Comparison of ENCODE assay signal across 10 mouse cellular contexts in genomic region chr7:25690051-25690450, GRCm38 (mm10). TPM values are rescaled to one million over a fixed set of nuclear protein-coding genes. Genes with fewer than 3 reads are reported as not detected.
DNase-seq lines count a peak whose midpoint lies in the region; ATAC-seq and TF ChIP-seq lines count a peak whose summit lies in the region.
"Had no signal": no experiment of that assay in that cellular context is flagged by ENCODE, and none has a peak within 500 bp of the region (broad histone marks: within the 10 kb centered on the region; RNA-seq: fewer than 3 reads in every experiment).

No protein-coding gene starts in this region.

- TF ChIP-seq CTCF in gastrocnemius, adult 2 months (IDR thresholded peaks at IDR 0.05): no peak
- TF ChIP-seq CTCF in lung, postnatal 0 days (IDR thresholded peaks at IDR 0.05): no peak

- no peak for TF ChIP-seq EP300 in lung, postnatal 0 days (IDR thresholded peaks at IDR 0.05)

- peak overlapping the region; percentile 90; the same call in 1 of the 2 replicates for H3K27ac ChIP-seq in gastrocnemius, adult 2 months
- no peak overlapping the region; the same call in 1 of the 2 replicates for H3K27ac ChIP-seq in lung, postnatal 0 days (ENCODE audit: low read length)
- no peak overlapping the region for H3K27ac ChIP-seq in intestine, embryonic 14.5 days (ENCODE audit: low read depth)
- no peak overlapping the region for H3K27ac ChIP-seq in neural tube, embryonic 13.5 days (replicated peaks)
- H3K27ac ChIP-seq in forebrain, embryonic 11.5 days (ENCODE audit: low read depth, low read length): no peak overlapping the region
- H3K27ac ChIP-seq: forebrain, embryonic 13.5 days had no signal

- H3K4me1 ChIP-seq in lung, postnatal 0 days (ENCODE audit: insufficient read depth, low read depth, low read length): peaks cover 5% of the 10 kb centered on the region
- H3K4me1 ChIP-seq in intestine, embryonic 14.5 days (replicated peaks; ENCODE audit: control insufficient read depth, insufficient read depth, low read length): peaks cover 10% of the 10 kb centered on the region; the same call in 1 of the 2 replicates
- H3K4me1 ChIP-seq in neural tube, embryonic 13.5 days (replicated peaks): peaks cover 41% of the 10 kb centered on the region
- peaks cover 20% of the 10 kb centered on the region for H3K4me1 ChIP-seq in forebrain, embryonic 11.5 days (replicated peaks; ENCODE audit: control insufficient read depth, insufficient read depth, low read length)

- WGBS in lung, postnatal 0 days: 40% methylated on average over 5 of the region's 5 CpGs
- WGBS in intestine, embryonic 14.5 days: 42% methylated on average over 5 of the region's 5 CpGs
- 42% methylated on average over 5 of the region's 5 CpGs for WGBS in neural tube, embryonic 13.5 days
- 29% methylated on average over 5 of the region's 5 CpGs for WGBS in forebrain, embryonic 11.5 days

- H3K9me3 ChIP-seq in lung, postnatal 0 days (ENCODE audit: low read length): no peaks in the 10 kb centered on the region
- no peaks in the 10 kb centered on the region for H3K9me3 ChIP-seq in intestine, embryonic 14.5 days (ENCODE audit: control insufficient read depth, low read length)
- no peaks in the 10 kb centered on the region for H3K9me3 ChIP-seq in neural tube, embryonic 13.5 days
- no peaks in the 10 kb centered on the region for H3K9me3 ChIP-seq in forebrain, embryonic 11.5 days (ENCODE audit: control insufficient read depth, low read length)
- H3K9me3 ChIP-seq: forebrain, embryonic 13.5 days had no signal

- H3K4me2 ChIP-seq in lung, postnatal 0 days (replicated peaks; ENCODE audit: low read depth, low read length): peak overlapping the region; percentile 98
- peak overlapping the region; percentile 90 for H3K4me2 ChIP-seq in intestine, embryonic 14.5 days (ENCODE audit: low read length)
- H3K4me2 ChIP-seq in neural tube, embryonic 13.5 days: peak overlapping the region; percentile 59
- no peak overlapping the region for H3K4me2 ChIP-seq in forebrain, embryonic 11.5 days (ENCODE audit: low read depth, low read length, severe bottlenecking)

- ATAC-seq in lung, postnatal 0 days: no peak
- no peak for ATAC-seq in intestine, embryonic 14.5 days (replicated peaks; ENCODE audit: low FRiP score, low TSS enrichment, low read depth)
- no peak for ATAC-seq in neural tube, embryonic 13.5 days (ENCODE audit: low read depth)
- ATAC-seq in forebrain, embryonic 11.5 days (replicated peaks; ENCODE audit: low FRiP score): no peak
- ATAC-seq: forebrain, embryonic 13.5 days had no signal

- peak overlapping the region; percentile 82 for H3K4me3 ChIP-seq in gastrocnemius, adult 2 months
- H3K4me3 ChIP-seq in lung, postnatal 0 days (ENCODE audit: low read depth, low read length): peak overlapping the region; percentile 85
- no peak overlapping the region for H3K4me3 ChIP-seq in intestine, embryonic 14.5 days (ENCODE audit: low read depth, low read length)
- H3K4me3 ChIP-seq in neural tube, embryonic 13.5 days: peak overlapping the region; percentile 44; the same call in 1 of the 2 replicates
- no peak overlapping the region for H3K4me3 ChIP-seq in forebrain, embryonic 11.5 days (ENCODE audit: low read depth, low read length)

- intact Hi-C loops in gastrocnemius, adult 2 months (cut with DNase I): no loop called here

- 0 out of 2 replicates have a peak overlapping the region, but pooled peaks have one; percentile 75 for H3K9ac ChIP-seq in lung, postnatal 0 days (replicated peaks; ENCODE audit: low read depth)
- no peak overlapping the region for H3K9ac ChIP-seq in intestine, embryonic 14.5 days (ENCODE audit: low read length)
- H3K9ac ChIP-seq in neural tube, embryonic 13.5 days: no peak overlapping the region
- no peak overlapping the region for H3K9ac ChIP-seq in forebrain, embryonic 11.5 days (ENCODE audit: low read length)
- H3K9ac ChIP-seq: forebrain, embryonic 13.5 days had no signal

- no peaks in the 10 kb centered on the region for H3K27me3 ChIP-seq in lung, postnatal 0 days (replicated peaks; ENCODE audit: insufficient read depth, low read length)
- peaks cover 13% of the 10 kb centered on the region; the same call in 1 of the 2 replicates for H3K27me3 ChIP-seq in intestine, embryonic 14.5 days (replicated peaks; ENCODE audit: control insufficient read depth, insufficient read depth, low read length)
- peaks cover 72% of the 10 kb centered on the region for H3K27me3 ChIP-seq in neural tube, embryonic 13.5 days
- H3K27me3 ChIP-seq in forebrain, embryonic 11.5 days (ENCODE audit: control insufficient read depth, insufficient read depth, low read length): peaks cover 50% of the 10 kb centered on the region

- DNase-seq in gastrocnemius, adult 2 months: no peak
- DNase-seq in gastrocnemius, postnatal 4 days (ENCODE audit: low spot score in 2 of 2): no peak
- DNase-seq in lung, postnatal 0 days (ENCODE audit: low spot score): no peak
- no peak for DNase-seq in lung, postnatal 14 days
- DNase-seq in intestine, embryonic 14.5 days (ENCODE audit: low spot score): no peak
- DNase-seq in left cerebral cortex, adult 9 months (ENCODE audit: low spot score in 2 of 2): no peak
- no peak for DNase-seq in forebrain, embryonic 11.5 days (ENCODE audit: low spot score)
- DNase-seq: cerebellum, adult 11 months had no signal

- H3K36me3 ChIP-seq in lung, postnatal 0 days (ENCODE audit: insufficient read depth, low read length): 0 out of 2 replicates have a peak, but pooled peaks cover 7% of the 10 kb centered on the region
- H3K36me3 ChIP-seq in intestine, embryonic 14.5 days (ENCODE audit: control insufficient read depth, insufficient read depth, low read length): no peaks in the 10 kb centered on the region
- no peaks in the 10 kb centered on the region for H3K36me3 ChIP-seq in neural tube, embryonic 13.5 days
- H3K36me3 ChIP-seq in forebrain, embryonic 11.5 days (ENCODE audit: control insufficient read depth, insufficient read depth, low read length): no peaks in the 10 kb centered on the region

RNA-seq across cellular contexts. Expression of gene Tgfb1, which starts 3.2 kb away (rescaled TPM):
- 1 to 10 TPM; 4.6 to 6.6 TPM for total RNA-seq in gastrocnemius, adult 2 months (2021)
- 10 to 100 TPM; 21.4 to 24.6 TPM for total RNA-seq in gastrocnemius, postnatal 4 days (2021)
- 6.6 and 9.0 TPM in 2 replicates for polyA plus RNA-seq in lung, postnatal 0 days (2015; fragmentation: Nextera tagmentation; extraction: Ambion mirVana)
- 2.4 and 3.2 TPM in 2 replicates for polyA plus RNA-seq in intestine, embryonic 14.5 days (2014; fragmentation: Nextera tagmentation; extraction: Ambion mirVana)
- polyA plus RNA-seq in neural tube, embryonic 13.5 days (2015; fragmentation: Nextera tagmentation; extraction: Ambion mirVana): 1.2 and 2.1 TPM in 2 replicates
- polyA plus RNA-seq in forebrain, embryonic 11.5 days (2014; fragmentation: Nextera tagmentation; extraction: Ambion mirVana): 1.1 and 1.6 TPM in 2 replicates

RNA-seq across cellular contexts. Expression of gene B9d2, which starts 9.5 kb away (rescaled TPM):
- total RNA-seq in gastrocnemius, adult 2 months (2021): 1 to 10 TPM; 8.7 to 9.7 TPM
- total RNA-seq in gastrocnemius, postnatal 4 days (2021): 10 to 100 TPM; 12.1 to 12.9 TPM
- polyA plus RNA-seq in lung, postnatal 0 days (2015; fragmentation: Nextera tagmentation; extraction: Ambion mirVana): 28.6 and 28.8 TPM in 2 replicates
- 27.2 and 32.0 TPM in 2 replicates for polyA plus RNA-seq in intestine, embryonic 14.5 days (2014; fragmentation: Nextera tagmentation; extraction: Ambion mirVana)
- 33.6 and 42.6 TPM in 2 replicates for polyA plus RNA-seq in neural tube, embryonic 13.5 days (2015; fragmentation: Nextera tagmentation; extraction: Ambion mirVana)
- 30.4 and 35.1 TPM in 2 replicates for polyA plus RNA-seq in forebrain, embryonic 11.5 days (2014; fragmentation: Nextera tagmentation; extraction: Ambion mirVana)

RNA-seq across cellular contexts. Expression of gene Tmem91, which starts 15.1 kb away (rescaled TPM):
- total RNA-seq in gastrocnemius, adult 2 months (2021): not detected
- total RNA-seq in gastrocnemius, postnatal 4 days (2021): not detected
- 1.2 and 2.0 TPM in 2 replicates for polyA plus RNA-seq in lung, postnatal 0 days (2015; fragmentation: Nextera tagmentation; extraction: Ambion mirVana)
- polyA plus RNA-seq in intestine, embryonic 14.5 days (2014; fragmentation: Nextera tagmentation; extraction: Ambion mirVana): 2.2 and 2.6 TPM in 2 replicates
- 13.1 and 14.3 TPM in 2 replicates for polyA plus RNA-seq in neural tube, embryonic 13.5 days (2015; fragmentation: Nextera tagmentation; extraction: Ambion mirVana)
- polyA plus RNA-seq in forebrain, embryonic 11.5 days (2014; fragmentation: Nextera tagmentation; extraction: Ambion mirVana): 2.7 and 3.2 TPM in 2 replicates

RNA-seq across cellular contexts. Expression of gene Ccdc97, which starts 28.8 kb away (rescaled TPM):
- total RNA-seq in gastrocnemius, adult 2 months (2021): 10 to 100 TPM; 39.4 to 44.3 TPM
- 10 to 100 TPM; 34.5 to 39.4 TPM for total RNA-seq in gastrocnemius, postnatal 4 days (2021)
- polyA plus RNA-seq in lung, postnatal 0 days (2015; fragmentation: Nextera tagmentation; extraction: Ambion mirVana): 9.8 and 12.1 TPM in 2 replicates
- 27.0 and 27.4 TPM in 2 replicates for polyA plus RNA-seq in intestine, embryonic 14.5 days (2014; fragmentation: Nextera tagmentation; extraction: Ambion mirVana)
- polyA plus RNA-seq in neural tube, embryonic 13.5 days (2015; fragmentation: Nextera tagmentation; extraction: Ambion mirVana): 33.0 and 38.2 TPM in 2 replicates
- polyA plus RNA-seq in forebrain, embryonic 11.5 days (2014; fragmentation: Nextera tagmentation; extraction: Ambion mirVana): 37.8 and 41.2 TPM in 2 replicates

RNA-seq across cellular contexts. Expression of gene Exosc5, which starts 31.1 kb away (rescaled TPM):
- total RNA-seq in gastrocnemius, adult 2 months (2021): 10 to 100 TPM; 24.1 to 24.3 TPM
- 10 to 100 TPM; 24.5 to 25.7 TPM for total RNA-seq in gastrocnemius, postnatal 4 days (2021)
- 46.7 and 49.7 TPM in 2 replicates for polyA plus RNA-seq in lung, postnatal 0 days (2015; fragmentation: Nextera tagmentation; extraction: Ambion mirVana)
- 93.8 and 98.4 TPM in 2 replicates for polyA plus RNA-seq in intestine, embryonic 14.5 days (2014; fragmentation: Nextera tagmentation; extraction: Ambion mirVana)
- polyA plus RNA-seq in neural tube, embryonic 13.5 days (2015; fragmentation: Nextera tagmentation; extraction: Ambion mirVana): 41.8 and 45.1 TPM in 2 replicates
- 52.2 and 56.4 TPM in 2 replicates for polyA plus RNA-seq in forebrain, embryonic 11.5 days (2014; fragmentation: Nextera tagmentation; extraction: Ambion mirVana)

Comparison
In these comparisons a context has a peak if more than half of its experiments do, and no peak if none do; other contexts are left out.
1. H3K4me3 ChIP-seq: peak in gastrocnemius, adult 2 months (single experiment), lung, postnatal 0 days (single experiment) and neural tube, embryonic 13.5 days (single experiment); none in intestine, embryonic 14.5 days (single experiment) and forebrain, embryonic 11.5 days (single experiment).